ENCODE assay signal across 9 mouse cellular contexts in genomic region chr1:25826771-25827170, GRCm38 (mm10). TPM values are rescaled to one million over a fixed set of nuclear protein-coding genes. Genes with fewer than 3 reads are reported as not detected.
DNase-seq lines count a peak whose midpoint lies in the region; ATAC-seq lines count a peak whose summit lies in the region.
"Had no signal": no experiment of that assay in that cellular context is flagged by ENCODE, and none has a peak within 500 bp of the region (broad histone marks: within the 10 kb centered on the region; RNA-seq: fewer than 3 reads in every experiment).

No protein-coding gene starts in this region.

- peak; percentile 9 for DNase-seq in adrenal gland, postnatal 25 days
- no peak for DNase-seq in adrenal gland, postnatal 4 days (ENCODE audit: low spot score in 2 of 2)
- DNase-seq in MN1 (ENCODE audit: low spot score) = peak; percentile 44
- DNase-seq in forebrain, embryonic 11.5 days (ENCODE audit: low spot score) = peak; percentile 56
- DNase-seq in left cerebral cortex, postnatal 25 days (ENCODE audit: low spot score in 2 of 2) = peak; percentile 62 to 74
- peak; percentile 72 for DNase-seq in right cerebral cortex, postnatal 14 days
- DNase-seq in spleen, postnatal 10 days (ENCODE audit: low spot score in 2 of 2) = no peak
- no peak for DNase-seq in lung, postnatal 4 days

- H3K4me2 ChIP-seq in forebrain, embryonic 11.5 days (ENCODE audit: low read depth, low read length, severe bottlenecking) = 0 out of 2 replicates have a peak overlapping the region, but pooled peaks have one; percentile 15
- H3K4me2 ChIP-seq: limb, embryonic 15.5 days had no signal

- WGBS in forebrain, embryonic 11.5 days = 7% methylated on average over 7 of the region's 7 CpGs

- intact Hi-C loops in left cerebral cortex, postnatal 25 days (cut with DNase I) = loop anchor here (2.0 to 10.0 kb wide), 3 partner anchors 204 to 722 kb away; no protein-coding TSS in a partner anchor

- H3K36me3 ChIP-seq in forebrain, embryonic 11.5 days (ENCODE audit: control insufficient read depth, insufficient read depth, low read length) = no peaks in the 10 kb centered on the region
- H3K36me3 ChIP-seq: limb, embryonic 15.5 days had no signal

- no peak for ATAC-seq in forebrain, embryonic 11.5 days (replicated peaks; ENCODE audit: low FRiP score)

- no peak overlapping the region for H3K9ac ChIP-seq in forebrain, embryonic 11.5 days (ENCODE audit: low read length)
- H3K9ac ChIP-seq: limb, embryonic 15.5 days had no signal

- H3K27ac ChIP-seq in forebrain, embryonic 11.5 days (ENCODE audit: low read depth, low read length) = no peak overlapping the region
- H3K27ac ChIP-seq: limb, embryonic 15.5 days had no signal

- no peak overlapping the region for H3K4me3 ChIP-seq in forebrain, embryonic 11.5 days (ENCODE audit: low read depth, low read length)
- H3K4me3 ChIP-seq: limb, embryonic 15.5 days had no signal

- no peaks in the 10 kb centered on the region for H3K9me3 ChIP-seq in forebrain, embryonic 11.5 days (ENCODE audit: control insufficient read depth, low read length)
- H3K9me3 ChIP-seq: limb, embryonic 15.5 days had no signal

- H3K27me3 ChIP-seq in forebrain, embryonic 11.5 days (ENCODE audit: control insufficient read depth, insufficient read depth, low read length) = no peaks in the 10 kb centered on the region

- peaks cover 5% of the 10 kb centered on the region; the same call in 1 of the 2 replicates for H3K4me1 ChIP-seq in forebrain, embryonic 11.5 days (replicated peaks; ENCODE audit: control insufficient read depth, insufficient read depth, low read length)

RNA-seq across cellular contexts. Expression of gene Adgrb3, which starts 2.7 kb away (rescaled TPM):
- 0.67 and 1.5 TPM in 2 replicates for total RNA-seq in adrenal gland, postnatal 25 days (2021)
- total RNA-seq in adrenal gland, postnatal 4 days (2021) = 1 to 10 TPM; 8.2 to 8.9 TPM
- polyA plus RNA-seq in forebrain, embryonic 11.5 days (2014; fragmentation: Nextera tagmentation; extraction: Ambion mirVana) = 9.3 and 9.5 TPM in 2 replicates
- 100 to 1,000 TPM; 105 to 110 TPM for total RNA-seq in left cerebral cortex, postnatal 25 days (2021)

Comparison
In these comparisons a context has a peak if more than half of its experiments do, and no peak if none do; other contexts are left out.
1. DNase-seq: peak in adrenal gland, postnatal 25 days (single experiment), MN1 (single experiment), forebrain, embryonic 11.5 days (single experiment), left cerebral cortex, postnatal 25 days (2 of 2) and right cerebral cortex, postnatal 14 days (single experiment); none in adrenal gland, postnatal 4 days (0 of 2), spleen, postnatal 10 days (0 of 2) and lung, postnatal 4 days (0 of 2).
2. RNA of gene Adgrb3, which starts 2.7 kb away (total RNA-seq): 105 to 110 TPM in left cerebral cortex, postnatal 25 days; 8.2 to 8.9 TPM in adrenal gland, postnatal 4 days and 0.67 to 1.5 TPM in adrenal gland, postnatal 25 days; every median in the first group is over 10 times any median in the second.